In genomic region chr2:178691190-178691864, GRCm38 (mm10) we compare ENCODE assay signal across 10 mouse cellular contexts.
DNase-seq lines count a peak whose midpoint lies in the region; ATAC-seq lines count a peak whose summit lies in the region.
"Had no signal": no experiment of that assay in that cellular context is flagged by ENCODE, and none has a peak within 500 bp of the region (broad histone marks: within the 10 kb centered on the region; RNA-seq: fewer than 3 reads in every experiment).

No protein-coding gene starts in this region.

- H3K9ac ChIP-seq in limb, embryonic 12.5 days (replicated peaks) = no peak overlapping the region
- H3K9ac ChIP-seq: neural tube, embryonic 13.5 days had no signal

- 76% methylated on average over 13 of the region's 13 CpGs for WGBS in heart, embryonic 10.5 days
- 72% methylated on average over 13 of the region's 13 CpGs for WGBS in limb, embryonic 12.5 days

- no peaks in the 10 kb centered on the region for H3K27me3 ChIP-seq in heart, embryonic 10.5 days (ENCODE audit: insufficient read depth, poor library complexity, severe bottlenecking)
- H3K27me3 ChIP-seq in limb, embryonic 12.5 days = no peaks in the 10 kb centered on the region; the same call in 1 of the 2 replicates
- H3K27me3 ChIP-seq: neural tube, embryonic 13.5 days had no signal

- peaks cover 20% of the 10 kb centered on the region for H3K4me1 ChIP-seq in heart, embryonic 10.5 days
- peaks cover 23% of the 10 kb centered on the region for H3K4me1 ChIP-seq in limb, embryonic 12.5 days (replicated peaks)

- H3K4me3 ChIP-seq in heart, embryonic 10.5 days = no peak overlapping the region
- H3K4me3 ChIP-seq in limb, embryonic 12.5 days (replicated peaks) = no peak overlapping the region
- H3K4me3 ChIP-seq: neural tube, embryonic 13.5 days had no signal

- no peak overlapping the region for H3K27ac ChIP-seq in heart, embryonic 10.5 days
- H3K27ac ChIP-seq in limb, embryonic 12.5 days = peak overlapping the region; percentile 56; the same call in 1 of the 2 replicates
- H3K27ac ChIP-seq: kidney, postnatal 0 days; neural tube, embryonic 13.5 days had no signal

- 0 out of 2 replicates have a peak, but pooled peaks have one; percentile 64 for ATAC-seq in limb, embryonic 12.5 days (ENCODE audit: insufficient number of reproducible peaks, insufficient read depth, low FRiP score, low TSS enrichment, low read depth)

- peak; percentile 12 for DNase-seq in heart, adult 8-10 months (ENCODE audit: low spot score)
- no peak for DNase-seq in heart, embryonic 10.5 days (ENCODE audit: low spot score)
- DNase-seq in right cerebral cortex, adult 2 months (ENCODE audit: low spot score in 2 of 2) = peak; percentile 18 to 24
- DNase-seq in right cerebral cortex, adult 18-20 months = no peak
- DNase-seq in thymus, postnatal 14 days = peak; percentile 36
- DNase-seq in MN1 (ENCODE audit: low spot score) = no peak
- DNase-seq in cerebellum, adult 18-20 months = no peak

- no peaks in the 10 kb centered on the region for H3K36me3 ChIP-seq in heart, embryonic 10.5 days
- no peaks in the 10 kb centered on the region for H3K36me3 ChIP-seq in limb, embryonic 12.5 days
- H3K36me3 ChIP-seq: neural tube, embryonic 13.5 days had no signal

- no peak overlapping the region for H3K4me2 ChIP-seq in limb, embryonic 12.5 days
- H3K4me2 ChIP-seq: neural tube, embryonic 13.5 days had no signal

- H3K9me3 ChIP-seq in heart, embryonic 10.5 days = no peaks in the 10 kb centered on the region
- H3K9me3 ChIP-seq in limb, embryonic 12.5 days = no peaks in the 10 kb centered on the region
- H3K9me3 ChIP-seq: neural tube, embryonic 13.5 days had no signal

Comparison
In these comparisons a context has a peak if more than half of its experiments do, and no peak if none do; other contexts are left out.
1. DNase-seq: peak in heart, adult 8-10 months (single experiment), right cerebral cortex, adult 2 months (2 of 2) and thymus, postnatal 14 days (single experiment); none in heart, embryonic 10.5 days (single experiment), right cerebral cortex, adult 18-20 months (single experiment), MN1 (single experiment) and cerebellum, adult 18-20 months (0 of 2).